Mouse (Mus musculus) layer of hippocampus, adult 11-12 months (tissue): Measurements from ENCODE around the gene Cdh13.

Source experiments
- DNase-seq: peaks from one replicate; pipeline ENCODE4 v3.0.0; 2022; ENCODE audit warnings: low spot score

Cdh13 gene

GRCm38 (mm10) chr8:119258642-119259041 lies 975.1 kb downstream of the Cdh13 start:
- DNase-seq, result no peak

GRCm38 (mm10) chr8:119263750-119264149 lies 980.2 kb downstream of the Cdh13 start:
- no peak for DNase-seq

GRCm38 (mm10) chr8:119266304-119266703 lies 982.8 kb downstream of the Cdh13 start:
- no peak for DNase-seq

GRCm38 (mm10) chr8:119269576-119269975 lies 986.0 kb downstream of the Cdh13 start:
- DNase-seq, result no peak

- no peak for DNase-seq
Observed at GRCm38 (mm10) chr8:119270371-119270770, 986.8 kb downstream of the Cdh13 start.

- no peak for DNase-seq
Observed at GRCm38 (mm10) chr8:119272891-119273290, 989.4 kb downstream of the Cdh13 start.

- no peak for DNase-seq
Observed at GRCm38 (mm10) chr8:119275442-119275841, 991.9 kb downstream of the Cdh13 start.

GRCm38 (mm10) chr8:119277047-119277451 lies 993.5 kb downstream of the Cdh13 start:
- no peak for DNase-seq

GRCm38 (mm10) chr8:119281761-119282160 lies 998.2 kb downstream of the Cdh13 start:
- DNase-seq, result no peak

GRCm38 (mm10) chr8:119284516-119284915 lies 1001.0 kb downstream of the Cdh13 start:
- DNase-seq, result no peak

GRCm38 (mm10) chr8:119284920-119285319 lies 1001.4 kb downstream of the Cdh13 start:
- no peak for DNase-seq

- no peak for DNase-seq
Observed at GRCm38 (mm10) chr8:119295477-119295876, 1011.9 kb downstream of the Cdh13 start.

GRCm38 (mm10) chr8:119297752-119298151 lies 1014.2 kb downstream of the Cdh13 start:
- peak; percentile 40 for DNase-seq

- DNase-seq, result no peak
Observed at GRCm38 (mm10) chr8:119300335-119300734, 1016.8 kb downstream of the Cdh13 start.

GRCm38 (mm10) chr8:119304196-119304595 lies 1020.7 kb downstream of the Cdh13 start:
- DNase-seq, result peak; percentile 35

- peak; percentile 28 for DNase-seq
Observed at GRCm38 (mm10) chr8:119311412-119311811, 1027.9 kb downstream of the Cdh13 start.

- no peak for DNase-seq
Observed at GRCm38 (mm10) chr8:119323215-119323614, 1039.7 kb downstream of the Cdh13 start.

GRCm38 (mm10) chr8:119339546-119339945 lies 1056.0 kb downstream of the Cdh13 start:
- DNase-seq, result no peak

- DNase-seq, result no peak
Observed at GRCm38 (mm10) chr8:119343606-119344005, 1060.1 kb downstream of the Cdh13 start.

GRCm38 (mm10) chr8:119344190-119344856 lies 1060.8 kb downstream of the Cdh13 start, which contains the start of gene Hsbp1:
TSS of gene Hsbp1 (plus strand) at chr8:119344488.
- peak; percentile 97 for DNase-seq

GRCm38 (mm10) chr8:119345029-119345682 lies 1061.6 kb downstream of the Cdh13 start:
- no peak for DNase-seq

- no peak for DNase-seq
Observed at GRCm38 (mm10) chr8:119345683-119346075, 1062.1 kb downstream of the Cdh13 start.

- DNase-seq, result no peak
Observed at GRCm38 (mm10) chr8:119351647-119352046, 1068.1 kb downstream of the Cdh13 start.
